Mouse (Mus musculus) retina, postnatal 1 day (tissue): ENCODE data around the gene Gm29776.

Source experiments
- DNase-seq: peaks from one replicate; pipeline ENCODE4 v3.0.0-alpha.2; 2012

Gm29776 gene

GRCm38 (mm10) chr14:54698733-54699132, at the start of gene Gm29776:
Gene Gm29776 (minus strand): TSS chr14:54698833.
- no peak for DNase-seq

GRCm38 (mm10) chr14:54746038-54746437, 47.4 kb upstream of the Gm29776 start:
- DNase-seq: no peak

GRCm38 (mm10) chr14:54744473-54744872, 45.8 kb upstream of the Gm29776 start:
- DNase-seq: no peak

- no peak for DNase-seq
Measured at GRCm38 (mm10) chr14:54742375-54742774, 43.7 kb upstream of the Gm29776 start.

GRCm38 (mm10) chr14:54741721-54742120, 43.1 kb upstream of the Gm29776 start:
- no peak for DNase-seq

- peak; percentile 44 for DNase-seq
Measured at GRCm38 (mm10) chr14:54737634-54738033, 39.0 kb upstream of the Gm29776 start.

- peak; percentile 55 for DNase-seq
Measured at GRCm38 (mm10) chr14:54736555-54737552, 38.2 kb upstream of the Gm29776 start.

- DNase-seq: no peak
Measured at GRCm38 (mm10) chr14:54735221-54735620, 36.6 kb upstream of the Gm29776 start.

- no peak for DNase-seq
Measured at GRCm38 (mm10) chr14:54734004-54734403, 35.4 kb upstream of the Gm29776 start.

- DNase-seq: no peak
Measured at GRCm38 (mm10) chr14:54732206-54732605, 33.6 kb upstream of the Gm29776 start.

- no peak for DNase-seq
Measured at GRCm38 (mm10) chr14:54730305-54730704, 31.7 kb upstream of the Gm29776 start.

GRCm38 (mm10) chr14:54728823-54729653, 30.4 kb upstream of the Gm29776 start:
- DNase-seq: no peak

GRCm38 (mm10) chr14:54727565-54727964, 28.9 kb upstream of the Gm29776 start:
- DNase-seq: no peak

GRCm38 (mm10) chr14:54724049-54724448, 25.4 kb upstream of the Gm29776 start:
- DNase-seq: no peak

- DNase-seq: no peak
Measured at GRCm38 (mm10) chr14:54721711-54722110, 23.1 kb upstream of the Gm29776 start.

GRCm38 (mm10) chr14:54720654-54721350, 22.2 kb upstream of the Gm29776 start:
- DNase-seq: no peak

- no peak for DNase-seq
Measured at GRCm38 (mm10) chr14:54720041-54720440, 21.4 kb upstream of the Gm29776 start.

- DNase-seq: no peak
Measured at GRCm38 (mm10) chr14:54715402-54715801, 16.8 kb upstream of the Gm29776 start.

- DNase-seq: peak; percentile 55
Measured at GRCm38 (mm10) chr14:54714617-54715081, 16.0 kb upstream of the Gm29776 start.

- peak; percentile 89 for DNase-seq
Measured at GRCm38 (mm10) chr14:54714121-54714520, 15.5 kb upstream of the Gm29776 start.

- DNase-seq: no peak
Measured at GRCm38 (mm10) chr14:54712861-54713260, 14.2 kb upstream of the Gm29776 start.

GRCm38 (mm10) chr14:54712074-54712473, 13.4 kb upstream of the Gm29776 start, which contains the start of gene Cebpe:
Gene Cebpe (minus strand): TSS chr14:54712174.
- no peak for DNase-seq

GRCm38 (mm10) chr14:54709054-54709453, 10.4 kb upstream of the Gm29776 start:
- DNase-seq: no peak
